Mouse (Mus musculus): ENCODE measurements around the gene Polr2f. TPM values are rescaled to one million over a fixed set of nuclear protein-coding genes. Genes with fewer than 3 reads are reported as not detected.
A peak's percentile ranks its signal among the peaks of the same experiment; 100 is the strongest.

The Polr2f gene
- polyA plus RNA-seq, 1 experiment from 2014 or later, result 414 TPM

DNA sequence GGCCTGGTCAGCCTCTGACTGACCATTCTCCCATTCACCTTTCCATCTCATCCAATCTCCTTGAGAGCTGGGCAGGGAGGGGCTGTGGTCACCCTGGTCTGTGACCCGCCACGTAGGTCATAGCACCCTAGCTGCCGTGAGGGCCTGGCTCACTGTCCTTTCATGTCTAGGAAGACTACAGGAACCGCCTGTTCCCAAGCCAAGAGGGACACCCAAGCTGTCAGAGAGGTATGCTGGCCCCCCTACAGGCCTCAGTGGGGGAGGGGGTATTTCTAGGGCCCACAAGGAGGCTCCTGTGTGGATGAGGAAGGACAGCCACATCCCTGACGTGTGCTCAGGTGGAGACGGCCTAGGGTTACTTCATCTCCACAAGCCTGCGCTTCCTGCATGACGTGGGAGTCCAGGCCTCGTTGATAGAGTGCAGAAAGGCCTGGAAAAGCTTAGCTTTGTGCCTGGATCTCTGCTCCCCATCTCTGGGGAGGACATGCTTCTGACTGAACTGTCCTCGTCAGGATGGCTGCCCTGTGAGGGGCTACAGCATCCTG lies 16.4 kb upstream of the Polr2f start:
- 84% methylated on average over 10 of the region's 10 CpGs for WGBS
- Histone ChIP-seq H3K4me3 (no peak overlapping the region), H3K27ac (replicated peaks) (no peak overlapping the region), H3K4me1 (no peaks in the 10 kb centered on the region), H3K9me3 (no peaks in the 10 kb centered on the region), H3K36me3 (replicated peaks) (peaks cover 92% of the 10 kb centered on the region), H3K27me3 (replicated peaks; ENCODE audit: low read depth, poor library complexity, severe bottlenecking) (no peaks in the 10 kb centered on the region)
- no peak for DNase-seq (ENCODE audit: low spot score)

GRCm38 (mm10) chr15:79126217-79126932 lies 14.4 kb upstream of the Polr2f start:
- H3K9me3 ChIP-seq, result no peaks in the 10 kb centered on the region
- peak; percentile 55 for DNase-seq (ENCODE audit: low spot score)
- no peaks in the 10 kb centered on the region for H3K4me1 ChIP-seq
- H3K27ac ChIP-seq (replicated peaks), result no peak overlapping the region
- no peaks in the 10 kb centered on the region for H3K27me3 ChIP-seq (replicated peaks; ENCODE audit: low read depth, poor library complexity, severe bottlenecking)
- no peak overlapping the region for H3K4me3 ChIP-seq
- peaks cover 93% of the 10 kb centered on the region for H3K36me3 ChIP-seq (replicated peaks)
- 81% methylated on average over 13 of the region's 13 CpGs for WGBS

GRCm38 (mm10) chr15:79127101-79127500 lies 13.7 kb upstream of the Polr2f start:
- Histone ChIP-seq H3K36me3 (replicated peaks) (peaks cover 100% of the 10 kb centered on the region), H3K4me3 (no peak overlapping the region), H3K27ac (replicated peaks) (no peak overlapping the region), H3K9me3 (no peaks in the 10 kb centered on the region), H3K4me1 (no peaks in the 10 kb centered on the region), H3K27me3 (replicated peaks; ENCODE audit: low read depth, poor library complexity, severe bottlenecking) (no peaks in the 10 kb centered on the region)
- no peak for DNase-seq (ENCODE audit: low spot score)
- 93% methylated on average over 12 of the region's 12 CpGs for WGBS

GRCm38 (mm10) chr15:79128208-79128607 lies 12.6 kb upstream of the Polr2f start:
- H3K27ac ChIP-seq (replicated peaks), result no peak overlapping the region
- no peaks in the 10 kb centered on the region for H3K4me1 ChIP-seq
- H3K4me3 ChIP-seq, result no peak overlapping the region
- no peaks in the 10 kb centered on the region for H3K9me3 ChIP-seq
- WGBS, result 93% methylated on average over 5 of the region's 5 CpGs
- DNase-seq (ENCODE audit: low spot score), result no peak
- H3K36me3 ChIP-seq (replicated peaks), result peaks cover 100% of the 10 kb centered on the region
- no peaks in the 10 kb centered on the region for H3K27me3 ChIP-seq (replicated peaks; ENCODE audit: low read depth, poor library complexity, severe bottlenecking)

DNA sequence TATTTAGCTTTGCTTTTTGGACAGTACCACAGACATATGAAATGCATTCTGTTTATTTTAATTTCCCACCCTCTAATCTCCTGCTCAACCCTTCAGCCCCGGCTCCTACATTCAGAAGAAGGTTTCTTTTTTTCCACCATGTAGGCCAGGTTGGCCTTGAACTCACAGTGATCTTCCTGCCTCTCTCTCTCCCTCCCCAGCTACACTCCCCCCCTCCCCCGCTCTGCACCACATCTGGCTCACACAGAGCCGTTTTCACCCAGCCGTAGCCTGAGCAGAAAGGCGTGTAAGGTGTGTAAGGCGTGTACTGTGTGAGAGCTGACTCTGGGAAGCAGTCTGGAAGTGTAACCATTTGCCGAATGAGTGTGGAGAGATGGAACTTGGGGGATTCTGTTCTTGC lies 11.5 kb upstream of the Polr2f start:
- Histone ChIP-seq H3K27ac (replicated peaks) (no peak overlapping the region), H3K36me3 (replicated peaks) (peaks cover 100% of the 10 kb centered on the region), H3K4me1 (no peaks in the 10 kb centered on the region), H3K4me3 (no peak overlapping the region), H3K9me3 (no peaks in the 10 kb centered on the region), H3K27me3 (replicated peaks; ENCODE audit: low read depth, poor library complexity, severe bottlenecking) (no peaks in the 10 kb centered on the region)
- WGBS, result 85% methylated on average over 7 of the region's 7 CpGs
- no peak for DNase-seq (ENCODE audit: low spot score)

DNA sequence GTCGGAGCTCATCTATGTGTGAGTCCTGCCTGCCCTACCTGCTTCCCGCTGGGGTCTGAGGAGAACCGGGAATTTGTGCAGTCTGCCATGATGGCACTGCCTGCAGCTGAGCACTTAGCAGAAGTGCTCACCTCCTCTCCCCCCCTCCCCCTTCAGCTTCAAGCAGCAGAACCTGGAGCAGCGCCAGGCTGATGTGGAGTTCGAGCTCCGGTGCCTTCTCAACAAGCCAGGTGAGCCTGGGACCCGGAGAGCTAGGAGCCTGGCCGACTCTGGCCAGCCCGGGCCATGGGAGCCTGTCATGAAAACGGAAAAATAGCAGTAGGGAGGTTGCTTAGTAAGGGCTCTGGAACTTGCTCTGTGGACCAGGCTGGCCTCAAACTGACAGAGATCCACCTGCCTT lies 10.0 kb upstream of the Polr2f start:
- Histone ChIP-seq H3K9me3 (no peaks in the 10 kb centered on the region), H3K36me3 (replicated peaks) (peaks cover 86% of the 10 kb centered on the region), H3K4me1 (no peaks in the 10 kb centered on the region), H3K27ac (replicated peaks) (no peak overlapping the region), H3K27me3 (replicated peaks; ENCODE audit: low read depth, poor library complexity, severe bottlenecking) (no peaks in the 10 kb centered on the region), H3K4me3 (no peak overlapping the region)
- 87% methylated on average over 10 of the region's 10 CpGs for WGBS
- DNase-seq (ENCODE audit: low spot score), result no peak

- Histone ChIP-seq H3K4me1 (no peaks in the 10 kb centered on the region), H3K36me3 (replicated peaks) (peaks cover 80% of the 10 kb centered on the region), H3K27me3 (replicated peaks; ENCODE audit: low read depth, poor library complexity, severe bottlenecking) (no peaks in the 10 kb centered on the region), H3K9me3 (no peaks in the 10 kb centered on the region), H3K27ac (replicated peaks) (no peak overlapping the region), H3K4me3 (no peak overlapping the region)
- WGBS, result 76% methylated on average over 7 of the region's 7 CpGs
- DNase-seq (ENCODE audit: low spot score), result no peak
These were observed 9.4 kb upstream of the Polr2f start for GRCm38 (mm10) chr15:79131442-79131841.

DNA sequence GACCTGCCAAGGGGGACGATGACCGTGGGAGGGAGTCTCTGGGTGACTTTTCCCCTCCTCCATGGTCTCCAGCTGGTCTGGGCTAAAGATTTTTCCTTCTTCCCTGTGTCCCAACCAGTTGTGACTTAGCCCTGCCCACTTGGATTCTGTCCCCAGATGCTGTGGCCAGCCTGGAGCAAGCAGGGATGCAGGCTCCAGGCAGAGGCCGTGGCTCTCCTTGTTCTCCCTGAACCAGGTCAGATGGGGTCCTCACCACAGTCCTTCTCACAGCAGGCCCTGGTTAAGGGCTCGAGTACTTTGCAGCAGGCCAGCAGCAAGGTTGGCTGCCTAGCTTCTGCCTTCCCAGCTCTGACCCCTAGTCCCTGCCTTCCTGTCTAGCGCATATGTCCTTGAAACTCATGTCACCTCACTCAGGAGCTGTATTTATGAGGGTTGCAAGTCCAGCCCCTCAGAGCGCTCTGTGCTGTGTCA lies 7.6 kb upstream of the Polr2f start:
- Histone ChIP-seq H3K27ac (replicated peaks) (no peak overlapping the region), H3K9me3 (no peaks in the 10 kb centered on the region), H3K4me3 (no peak overlapping the region), H3K27me3 (replicated peaks; ENCODE audit: low read depth, poor library complexity, severe bottlenecking) (no peaks in the 10 kb centered on the region), H3K4me1 (no peaks in the 10 kb centered on the region), H3K36me3 (replicated peaks) (peaks cover 62% of the 10 kb centered on the region)
- no peak for DNase-seq (ENCODE audit: low spot score)
- 85% methylated on average over 6 of the region's 6 CpGs for WGBS

DNA sequence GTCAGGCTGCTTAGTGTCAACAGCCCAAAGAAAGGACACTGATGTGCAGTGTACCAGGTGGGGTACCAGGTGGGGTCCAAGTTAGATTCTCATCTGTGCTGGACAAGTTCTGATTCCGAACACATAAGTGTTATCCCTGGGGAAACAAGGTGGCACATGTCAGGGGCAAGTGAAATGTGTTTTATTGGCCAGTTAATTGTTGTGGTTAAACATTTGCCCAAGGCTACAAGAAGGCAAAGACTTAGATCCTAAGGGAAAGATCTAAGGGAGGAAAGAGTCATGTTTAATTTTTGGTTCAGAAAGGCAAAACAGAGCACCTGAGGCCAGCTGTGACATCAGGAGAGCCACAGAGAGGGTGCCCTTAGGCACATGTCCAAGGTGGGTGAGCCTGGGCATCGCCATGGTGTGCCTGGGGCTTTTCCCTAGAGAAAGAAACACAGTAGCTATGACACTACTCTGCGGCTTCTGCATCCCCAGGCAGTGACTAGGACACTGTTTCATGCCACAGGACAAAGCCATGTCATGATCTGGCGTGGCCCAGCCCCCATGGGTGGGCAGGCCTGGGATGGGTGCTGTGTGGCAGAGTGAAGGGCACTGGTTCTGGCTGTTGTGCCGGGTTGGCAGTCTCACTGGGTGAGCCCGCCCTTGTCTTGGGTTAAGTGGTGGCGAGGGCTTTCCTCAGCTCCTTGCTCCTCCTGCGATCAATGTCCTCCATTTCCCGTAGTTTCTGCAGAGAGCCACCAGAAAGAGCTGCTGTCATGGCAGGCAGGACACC lies 6.1 kb upstream of the Polr2f start:
- Histone ChIP-seq H3K36me3 (replicated peaks) (peaks cover 47% of the 10 kb centered on the region), H3K9me3 (no peaks in the 10 kb centered on the region), H3K4me1 (no peaks in the 10 kb centered on the region), H3K4me3 (no peak overlapping the region), H3K27me3 (replicated peaks; ENCODE audit: low read depth, poor library complexity, severe bottlenecking) (no peaks in the 10 kb centered on the region), H3K27ac (replicated peaks) (no peak overlapping the region)
- 85% methylated on average over 9 of the region's 9 CpGs for WGBS
- no peak for DNase-seq (ENCODE audit: low spot score)

- Histone ChIP-seq H3K36me3 (replicated peaks) (peaks cover 41% of the 10 kb centered on the region), H3K27ac (replicated peaks) (no peak overlapping the region), H3K4me1 (peaks cover under 1% of the 10 kb centered on the region), H3K4me3 (no peak overlapping the region), H3K9me3 (no peaks in the 10 kb centered on the region), H3K27me3 (replicated peaks; ENCODE audit: low read depth, poor library complexity, severe bottlenecking) (no peaks in the 10 kb centered on the region)
- DNase-seq (ENCODE audit: low spot score), result no peak
- WGBS, result 83% methylated on average over 9 of the region's 9 CpGs
These were observed 5.5 kb upstream of the Polr2f start for GRCm38 (mm10) chr15:79135332-79135731.

GRCm38 (mm10) chr15:79135783-79136575 lies 4.8 kb upstream of the Polr2f start:
- H3K4me3 ChIP-seq, result no peak overlapping the region
- H3K27me3 ChIP-seq (replicated peaks; ENCODE audit: low read depth, poor library complexity, severe bottlenecking), result no peaks in the 10 kb centered on the region
- 74% methylated on average over 11 of the region's 11 CpGs for WGBS
- DNase-seq (ENCODE audit: low spot score), result no peak
- no peak overlapping the region for H3K27ac ChIP-seq (replicated peaks)
- peaks cover 34% of the 10 kb centered on the region for H3K36me3 ChIP-seq (replicated peaks)
- H3K4me1 ChIP-seq, result peaks cover 7% of the 10 kb centered on the region
- H3K9me3 ChIP-seq, result no peaks in the 10 kb centered on the region

GRCm38 (mm10) chr15:79139640-79140039 lies 1.2 kb upstream of the Polr2f start:
- Histone ChIP-seq H3K4me1 (peaks cover 19% of the 10 kb centered on the region), H3K9me3 (no peaks in the 10 kb centered on the region), H3K36me3 (replicated peaks) (peaks cover 14% of the 10 kb centered on the region), H3K27me3 (replicated peaks; ENCODE audit: low read depth, poor library complexity, severe bottlenecking) (no peaks in the 10 kb centered on the region), H3K4me3 (no peak overlapping the region), H3K27ac (replicated peaks) (no peak overlapping the region)
- no peak for DNase-seq (ENCODE audit: low spot score)
- WGBS, result 64% methylated on average over 10 of the region's 10 CpGs

All from embryonic facial prominence, embryonic 10.5 days (tissue).